Comparison of ENCODE assay signal across 1 mouse cellular context in the genomic region with DNA sequence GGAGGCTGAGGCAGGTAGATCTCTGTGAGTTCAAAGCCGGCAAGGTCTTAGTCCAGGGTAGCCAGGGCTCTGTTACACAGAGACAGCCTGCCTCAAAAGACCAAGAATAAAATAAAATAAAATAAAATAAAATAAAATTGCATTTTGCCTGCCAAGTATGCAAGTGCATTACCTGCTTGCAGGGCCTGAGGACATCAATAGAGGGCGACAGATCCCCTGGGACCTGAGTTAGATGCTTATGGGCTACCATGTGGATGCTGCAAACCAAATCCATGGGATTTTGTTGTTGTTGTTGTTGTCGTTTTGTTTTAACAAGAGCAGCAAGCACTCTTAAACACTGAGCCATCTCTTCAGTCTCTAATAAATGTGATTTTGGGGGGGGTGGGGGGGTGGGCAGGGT.
TF ChIP-seq lines count a peak whose summit lies in the region.

No protein-coding gene starts in this region.

TF ChIP-seq in CH12.LX, 34 proteins besides CTCF, POLR2A, EP300 and RAD21 (continued from another document):
- TF ChIP-seq ZNF384 (IDR thresholded peaks at IDR 0.05; ENCODE audit: low read depth, low read length) (no peak), TBP (conservative IDR thresholded peaks at IDR 0.05; ENCODE audit: low read depth, low read length) (no peak), POLR2AphosphoS2 (IDR thresholded peaks at IDR 0.05; ENCODE audit: low read depth, low read length) (no peak), KAT2A (IDR thresholded peaks at IDR 0.05; ENCODE audit: insufficient replicate concordance, low read length) (no peak), SIN3A (IDR thresholded peaks at IDR 0.05; ENCODE audit: low read length) (no peak)
